10 mouse cellular contexts compared by ENCODE assay signal in genomic region chr16:18622019-18622418, GRCm38 (mm10). TPM values are rescaled to one million over a fixed set of nuclear protein-coding genes. Genes with fewer than 3 reads are reported as not detected.
DNase-seq lines count a peak whose midpoint lies in the region; ATAC-seq and TF ChIP-seq lines count a peak whose summit lies in the region.
"Had no signal": no experiment of that assay in that cellular context is flagged by ENCODE, and none has a peak within 500 bp of the region (broad histone marks: within the 10 kb centered on the region; RNA-seq: fewer than 3 reads in every experiment).

Gene Gp1bb (minus strand): TSS chr16:18622403.

- H3K36me3 ChIP-seq in heart, embryonic 13.5 days: no peaks in the 10 kb centered on the region; the same call in 1 of the 2 replicates
- no peaks in the 10 kb centered on the region for H3K36me3 ChIP-seq in ES-E14 (ENCODE audit: control insufficient read depth, insufficient read depth, low read length, poor library complexity, severe bottlenecking)
- peaks cover 44% of the 10 kb centered on the region for H3K36me3 ChIP-seq in forebrain, embryonic 13.5 days (ENCODE audit: poor library complexity, severe bottlenecking)
- no peaks in the 10 kb centered on the region for H3K36me3 ChIP-seq in liver, embryonic 12.5 days
- H3K36me3 ChIP-seq: G1E had no signal

- no peak for ATAC-seq in heart, embryonic 13.5 days (ENCODE audit: extremely low read depth, insufficient number of reproducible peaks, low FRiP score, low TSS enrichment)
- no peak for ATAC-seq in forebrain, embryonic 13.5 days
- ATAC-seq in liver, embryonic 12.5 days: no peak

- peak within 1 kb of the TSS; percentile 95 for H3K4me2 ChIP-seq in heart, embryonic 13.5 days
- H3K4me2 ChIP-seq in forebrain, embryonic 13.5 days: peak within 1 kb of the TSS; percentile 79
- H3K4me2 ChIP-seq in liver, embryonic 12.5 days: peak within 1 kb of the TSS; percentile 72

- no peaks in the 10 kb centered on the region for H3K9me3 ChIP-seq in heart, embryonic 13.5 days
- no peaks in the 10 kb centered on the region for H3K9me3 ChIP-seq in ES-E14 (ENCODE audit: control insufficient read depth, insufficient read depth, low read depth, low read length)
- no peaks in the 10 kb centered on the region for H3K9me3 ChIP-seq in forebrain, embryonic 13.5 days (replicated peaks)
- H3K9me3 ChIP-seq in liver, embryonic 12.5 days (replicated peaks): no peaks in the 10 kb centered on the region

- H3K4me1 ChIP-seq in heart, embryonic 13.5 days: peaks cover 47% of the 10 kb centered on the region
- peaks cover 0 to 11% of the 10 kb centered on the region in 2 experiments; a peak in 1 of 4 replicates for H3K4me1 ChIP-seq in ES-E14 (ENCODE audit: control insufficient read depth in 2 of 2, insufficient read depth in 2 of 2, low read length in 2 of 2, poor library complexity in 1 of 2)
- peaks cover 37% of the 10 kb centered on the region for H3K4me1 ChIP-seq in forebrain, embryonic 13.5 days
- H3K4me1 ChIP-seq in liver, embryonic 12.5 days: peaks cover 48% of the 10 kb centered on the region

- WGBS in heart, embryonic 13.5 days: 9% methylated on average over 17 of the region's 17 CpGs
- 9% methylated on average over 17 of the region's 17 CpGs for WGBS in forebrain, embryonic 13.5 days
- WGBS in liver, embryonic 12.5 days (ENCODE audit: insufficient replicate concordance): 7% methylated on average over 17 of the region's 17 CpGs

- peak within 1 kb of the TSS; percentile 63 for H3K4me3 ChIP-seq in heart, embryonic 13.5 days
- H3K4me3 ChIP-seq in ES-E14 (ENCODE audit: insufficient read depth in 1 of 2, low read depth in 1 of 2, low read length in 2 of 2, poor library complexity in 1 of 2, severe bottlenecking in 1 of 2): peak within 1 kb of the TSS; percentile 57 to 75
- H3K4me3 ChIP-seq in forebrain, embryonic 13.5 days: peak within 1 kb of the TSS; percentile 44
- peak within 1 kb of the TSS; percentile 50 for H3K4me3 ChIP-seq in liver, embryonic 12.5 days
- H3K4me3 ChIP-seq: erythroblast, embryonic 14.5 days had no signal

- no peak within 1 kb of the TSS for H3K27ac ChIP-seq in heart, embryonic 13.5 days (replicated peaks)
- H3K27ac ChIP-seq in ES-E14 (ENCODE audit: insufficient read depth, low read depth, low read length, poor library complexity, severe bottlenecking): no peak within 1 kb of the TSS
- H3K27ac ChIP-seq in forebrain, embryonic 13.5 days: no peak within 1 kb of the TSS
- 0 out of 2 replicates have a peak within 1 kb of the TSS, but pooled peaks have one; percentile 1 for H3K27ac ChIP-seq in liver, embryonic 12.5 days

- in situ Hi-C loops in ES-E14 (cut with MboI; ENCODE audit: low sequenced_read_pairs in 2 of 2, unreplicated experiment in 2 of 2): loop anchor here in 1 of 2 experiments (5.0 to 25.0 kb wide), 3 partner anchors 40 to 810 kb away; no protein-coding TSS in a partner anchor

- peak within 1 kb of the TSS; percentile 73 for H3K9ac ChIP-seq in heart, embryonic 13.5 days
- no peak within 1 kb of the TSS for H3K9ac ChIP-seq in ES-E14 (ENCODE audit: insufficient read depth, low read depth, low read length, poor library complexity, severe bottlenecking)
- H3K9ac ChIP-seq in forebrain, embryonic 13.5 days: no peak within 1 kb of the TSS
- H3K9ac ChIP-seq in liver, embryonic 12.5 days: 0 out of 2 replicates have a peak within 1 kb of the TSS, but pooled peaks have one; percentile 28

- H3K27me3 ChIP-seq in heart, embryonic 13.5 days (replicated peaks): peaks cover 96% of the 10 kb centered on the region
- peaks cover 94% of the 10 kb centered on the region for H3K27me3 ChIP-seq in forebrain, embryonic 13.5 days
- H3K27me3 ChIP-seq in liver, embryonic 12.5 days (replicated peaks): peaks cover 98% of the 10 kb centered on the region

- no peak for DNase-seq in heart, adult 18-20 months
- no peak for DNase-seq in ES-E14 (ENCODE audit: low read depth, low spot score)
- no peak for DNase-seq in frontal cortex, postnatal 36 days (ENCODE audit: low spot score in 2 of 2)
- no peak for DNase-seq in spleen, postnatal 36 days (ENCODE audit: low spot score in 2 of 2)
- DNase-seq in urinary bladder, postnatal 36 days (ENCODE audit: low spot score in 2 of 2): no peak

TF ChIP-seq in ES-E14, 5 proteins besides CTCF, POLR2A, EP300 and RAD21:
- TF ChIP-seq HCFC1 (IDR thresholded peaks at IDR 0.05; ENCODE audit: borderline replicate concordance, insufficient read depth, low read length) (no peak), CHD2 (IDR thresholded peaks at IDR 0.05; ENCODE audit: low read depth, low read length) (no peak), ZNF384 (IDR thresholded peaks at IDR 0.05; ENCODE audit: low read depth, low read length) (no peak), ZC3H11A (IDR thresholded peaks at IDR 0.05; ENCODE audit: borderline replicate concordance, low read depth, low read length) (no peak), MAFK (IDR thresholded peaks at IDR 0.05; ENCODE audit: insufficient read depth, low read depth, low read length) (no peak)

RNA-seq across cellular contexts. Expression of gene Gp1bb, which starts in this region (rescaled TPM):
- 4.4 and 6.1 TPM in 2 replicates for polyA plus RNA-seq in heart, embryonic 13.5 days (2015; fragmentation: Nextera tagmentation; extraction: Ambion mirVana)
- total RNA-seq in heart, adult 18-20 months (2021): under 1 TPM; 0.27 to 0.67 TPM
- 0.11 TPM in 1 of 2 replicates, not detected in the other for total RNA-seq in ES-E14 (2012; rRNA removed)
- 5.1 and 6.0 TPM in 2 replicates for polyA plus RNA-seq in forebrain, embryonic 13.5 days (2015; fragmentation: Nextera tagmentation; extraction: Ambion mirVana)
- polyA plus RNA-seq in liver, embryonic 12.5 days (2016; fragmentation: Nextera tagmentation; extraction: Ambion mirVana): 40.8 and 44.2 TPM in 2 replicates

Comparison
In these comparisons a context has a peak if more than half of its experiments do, and no peak if none do; other contexts are left out.
1. H3K9ac ChIP-seq: peak in heart, embryonic 13.5 days (single experiment) and liver, embryonic 12.5 days (single experiment); none in ES-E14 (single experiment) and forebrain, embryonic 13.5 days (single experiment).
2. Peak in every context shown above with its lines, with median percentiles within 50 percentile points of each other: H3K4me2 ChIP-seq and H3K4me3 ChIP-seq.